8 mouse cellular contexts compared by ENCODE assay signal in the genomic region with DNA sequence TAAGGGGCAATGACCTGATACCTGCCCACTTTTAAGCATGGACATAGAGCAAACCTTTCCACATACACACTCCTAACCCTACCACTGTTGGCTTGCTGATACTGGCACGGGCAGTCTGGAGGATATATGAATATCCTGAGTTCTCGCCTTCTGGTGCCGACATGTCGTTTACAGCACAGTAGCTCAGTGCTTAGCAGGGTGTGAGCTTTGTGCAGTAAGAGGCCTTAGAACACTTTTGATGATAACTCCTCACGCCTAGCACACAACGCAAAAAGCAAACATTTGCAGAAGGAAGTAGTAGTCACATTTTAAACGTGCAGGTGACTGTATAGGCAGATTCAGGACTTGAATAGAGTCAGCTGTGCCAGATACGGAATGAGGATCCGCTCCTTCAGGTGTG. TPM values are rescaled to one million over a fixed set of nuclear protein-coding genes. Genes with fewer than 3 reads are reported as not detected.
DNase-seq lines count a peak whose midpoint lies in the region; ATAC-seq and TF ChIP-seq lines count a peak whose summit lies in the region.

No protein-coding gene starts in this region.

- intact Hi-C loops in left cerebral cortex, postnatal 4 days (cut with DNase I): loop anchor here (2.0 kb wide), 2 partner anchors 159 to 303 kb away; a partner anchor contains a TSS

- no peak overlapping the region for H3K27ac ChIP-seq in embryonic facial prominence, embryonic 13.5 days
- no peak overlapping the region for H3K27ac ChIP-seq in embryonic facial prominence, embryonic 10.5 days (replicated peaks)
- H3K27ac ChIP-seq in kidney, adult 2 months (ENCODE audit: insufficient read depth, low read depth, low read length): 0 out of 2 replicates have a peak overlapping the region, but pooled peaks have one; percentile 20
- H3K27ac ChIP-seq in neural tube, embryonic 13.5 days (replicated peaks): no peak overlapping the region

- no peak for ATAC-seq in embryonic facial prominence, embryonic 13.5 days (ENCODE audit: insufficient number of reproducible peaks, insufficient read depth, low FRiP score, low TSS enrichment, low read depth)
- 0 out of 2 replicates have a peak, but pooled peaks have one; percentile 7 for ATAC-seq in neural tube, embryonic 13.5 days (ENCODE audit: low read depth)

- peaks cover 9% of the 10 kb centered on the region for H3K36me3 ChIP-seq in embryonic facial prominence, embryonic 13.5 days
- H3K36me3 ChIP-seq in embryonic facial prominence, embryonic 10.5 days (replicated peaks): no peaks in the 10 kb centered on the region; the same call in 1 of the 2 replicates
- no peaks in the 10 kb centered on the region for H3K36me3 ChIP-seq in kidney, adult 2 months (ENCODE audit: control insufficient read depth, insufficient read depth, low read length)
- H3K36me3 ChIP-seq in neural tube, embryonic 13.5 days: 0 out of 2 replicates have a peak, but pooled peaks cover 7% of the 10 kb centered on the region

- 71% methylated on average over 9 of the region's 9 CpGs for WGBS in embryonic facial prominence, embryonic 13.5 days
- 79% methylated on average over 9 of the region's 9 CpGs for WGBS in embryonic facial prominence, embryonic 10.5 days
- 74% methylated on average over 9 of the region's 9 CpGs for WGBS in kidney, adult 2 months
- 80% methylated on average over 9 of the region's 9 CpGs for WGBS in neural tube, embryonic 13.5 days

- peak overlapping the region; percentile 47 for H3K4me2 ChIP-seq in embryonic facial prominence, embryonic 13.5 days
- no peak overlapping the region for H3K4me2 ChIP-seq in neural tube, embryonic 13.5 days

- TF ChIP-seq POLR2A in kidney, adult 2 months (IDR thresholded peaks at IDR 0.05; ENCODE audit: low read depth, low read length): no peak

- TF ChIP-seq CTCF in kidney, adult 2 months (conservative IDR thresholded peaks at IDR 0.05; ENCODE audit: insufficient read depth, insufficient read length, low read depth, low read length): no peak

- no peak for DNase-seq in embryonic facial prominence, embryonic 10.5 days (ENCODE audit: low spot score)
- DNase-seq in kidney, adult 2 months: no peak
- DNase-seq in kidney, adult 9 months: no peak
- no peak for DNase-seq in neural tube, embryonic 10.5 days (ENCODE audit: extremely low spot score, low spot score)
- DNase-seq in spleen, postnatal 36 days (ENCODE audit: low spot score in 2 of 2): no peak
- DNase-seq in left cerebral cortex, postnatal 4 days: no peak

- H3K4me1 ChIP-seq in embryonic facial prominence, embryonic 13.5 days: peaks cover 38% of the 10 kb centered on the region
- H3K4me1 ChIP-seq in embryonic facial prominence, embryonic 10.5 days: peaks cover 28% of the 10 kb centered on the region
- peaks cover 20% of the 10 kb centered on the region for H3K4me1 ChIP-seq in kidney, adult 2 months (ENCODE audit: control insufficient read depth, insufficient read depth, low read length)
- peaks cover 10% of the 10 kb centered on the region for H3K4me1 ChIP-seq in neural tube, embryonic 13.5 days (replicated peaks)

- H3K9ac ChIP-seq in embryonic facial prominence, embryonic 13.5 days: no peak overlapping the region
- no peak overlapping the region for H3K9ac ChIP-seq in neural tube, embryonic 13.5 days

- no peaks in the 10 kb centered on the region for H3K27me3 ChIP-seq in embryonic facial prominence, embryonic 13.5 days
- H3K27me3 ChIP-seq in embryonic facial prominence, embryonic 10.5 days (replicated peaks; ENCODE audit: low read depth, poor library complexity, severe bottlenecking): no peaks in the 10 kb centered on the region
- no peaks in the 10 kb centered on the region for H3K27me3 ChIP-seq in kidney, adult 2 months (replicated peaks; ENCODE audit: control insufficient read depth, insufficient read depth, low read length)
- H3K27me3 ChIP-seq in neural tube, embryonic 13.5 days: no peaks in the 10 kb centered on the region

- no peak overlapping the region for H3K4me3 ChIP-seq in embryonic facial prominence, embryonic 13.5 days
- no peak overlapping the region for H3K4me3 ChIP-seq in embryonic facial prominence, embryonic 10.5 days
- H3K4me3 ChIP-seq in kidney, adult 2 months (ENCODE audit: insufficient read depth, low read depth, low read length): no peak overlapping the region
- no peak overlapping the region for H3K4me3 ChIP-seq in neural tube, embryonic 13.5 days

- no peaks in the 10 kb centered on the region for H3K9me3 ChIP-seq in embryonic facial prominence, embryonic 13.5 days
- H3K9me3 ChIP-seq in embryonic facial prominence, embryonic 10.5 days: no peaks in the 10 kb centered on the region
- no peaks in the 10 kb centered on the region for H3K9me3 ChIP-seq in neural tube, embryonic 13.5 days

RNA-seq across cellular contexts. Expression of a gene that starts 4.7 kb away (rescaled TPM):
- 72.2 and 75.3 TPM in 2 replicates for polyA plus RNA-seq in embryonic facial prominence, embryonic 13.5 days (2015; fragmentation: Nextera tagmentation; extraction: Ambion mirVana)
- polyA plus RNA-seq in embryonic facial prominence, embryonic 10.5 days (2016; fragmentation: Nextera tagmentation; extraction: Ambion mirVana): 162 and 178 TPM in 2 replicates
- polyA plus RNA-seq in kidney, adult 2 months (2012; rRNA removed): 10.2 and 13.0 TPM in 2 replicates
- polyA plus RNA-seq in neural tube, embryonic 13.5 days (2015; fragmentation: Nextera tagmentation; extraction: Ambion mirVana): 52.0 and 57.6 TPM in 2 replicates
- total RNA-seq in left cerebral cortex, postnatal 4 days (2021): 10 to 100 TPM; 29.9 to 33.2 TPM
